Mouse (Mus musculus): Measurements from ENCODE around the gene Cep70. TPM values are rescaled to one million over a fixed set of nuclear protein-coding genes. Genes with fewer than 3 reads are reported as not detected.

The Cep70 gene
- polyA plus RNA-seq, 1 experiment from 2014 or later = 53.2 TPM

DNA sequence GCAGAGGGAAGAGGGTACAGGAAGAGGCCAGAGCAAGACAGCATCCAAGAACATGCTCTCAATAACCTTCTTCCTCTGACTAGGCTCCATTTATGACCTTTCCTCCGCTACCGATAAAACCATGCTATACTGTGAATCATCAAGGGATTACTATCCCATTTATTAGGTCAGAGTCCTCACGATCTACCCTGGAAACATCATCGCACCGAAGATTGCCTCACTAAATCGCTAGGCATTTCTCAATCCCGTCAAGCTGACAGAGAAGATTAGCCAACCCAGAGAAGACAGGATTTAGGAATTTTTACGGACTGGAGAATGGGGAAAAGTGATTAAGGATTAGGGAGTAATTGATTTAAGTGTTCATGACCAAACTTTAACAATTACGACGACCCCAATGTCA lies 4.9 kb upstream of the Cep70 start:
- DNase-seq (ENCODE audit: low spot score) (no peak), ATAC-seq (replicated peaks; ENCODE audit: insufficient number of reproducible peaks, low FRiP score, low TSS enrichment, low read depth) (no peak)
- 83% methylated on average over 10 of the region's 10 CpGs for WGBS
- H3K27me3 ChIP-seq (ENCODE audit: control insufficient read depth, insufficient read depth, low read length) = no peaks in the 10 kb centered on the region
- H3K9me3 ChIP-seq (replicated peaks; ENCODE audit: control insufficient read depth, low read length) = no peaks in the 10 kb centered on the region
- H3K4me2 ChIP-seq (ENCODE audit: low read depth, low read length) = no peak overlapping the region
- H3K4me3 ChIP-seq (ENCODE audit: low read depth, low read length) = no peak overlapping the region
- no peak overlapping the region for H3K27ac ChIP-seq (replicated peaks; ENCODE audit: low read depth, low read length)
- no peaks in the 10 kb centered on the region for H3K4me1 ChIP-seq (ENCODE audit: control insufficient read depth, insufficient read depth, low read length)
- no peaks in the 10 kb centered on the region for H3K36me3 ChIP-seq (replicated peaks; ENCODE audit: control insufficient read depth, insufficient read depth, low read depth, low read length)
- H3K9ac ChIP-seq (replicated peaks; ENCODE audit: low read length) = no peak overlapping the region

DNA sequence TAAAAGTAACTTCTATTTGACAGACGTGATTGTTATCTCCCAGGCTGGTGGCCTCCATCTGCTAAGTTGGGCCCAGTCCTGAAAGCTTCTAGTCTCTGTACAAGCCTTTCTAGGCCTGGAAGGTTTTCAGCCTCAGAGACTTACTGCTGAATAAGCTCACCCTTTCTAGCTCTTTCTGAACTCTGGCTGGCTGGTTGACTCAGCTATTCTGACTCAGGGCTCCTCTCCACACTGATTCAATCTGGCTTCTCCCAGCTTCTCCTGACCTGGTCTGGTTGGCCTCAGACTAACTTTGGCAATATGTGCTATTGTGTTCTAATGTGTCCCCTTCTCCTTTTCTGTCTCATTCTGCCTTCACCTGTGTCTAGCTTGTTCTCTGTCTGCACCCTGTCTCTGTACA lies 3.9 kb upstream of the Cep70 start:
- DNase-seq (ENCODE audit: low spot score) (no peak), ATAC-seq (replicated peaks; ENCODE audit: insufficient number of reproducible peaks, low FRiP score, low TSS enrichment, low read depth) (no peak)
- H3K4me2 ChIP-seq (ENCODE audit: low read depth, low read length) = no peak overlapping the region
- no peaks in the 10 kb centered on the region for H3K27me3 ChIP-seq (ENCODE audit: control insufficient read depth, insufficient read depth, low read length)
- no peaks in the 10 kb centered on the region for H3K36me3 ChIP-seq (replicated peaks; ENCODE audit: control insufficient read depth, insufficient read depth, low read depth, low read length)
- H3K9ac ChIP-seq (replicated peaks; ENCODE audit: low read length) = no peak overlapping the region
- 65% methylated on average over 1 of the region's 1 CpGs for WGBS
- H3K27ac ChIP-seq (replicated peaks; ENCODE audit: low read depth, low read length) = no peak overlapping the region
- H3K9me3 ChIP-seq (replicated peaks; ENCODE audit: control insufficient read depth, low read length) = no peaks in the 10 kb centered on the region
- H3K4me1 ChIP-seq (ENCODE audit: control insufficient read depth, insufficient read depth, low read length) = no peaks in the 10 kb centered on the region
- no peak overlapping the region for H3K4me3 ChIP-seq (ENCODE audit: low read depth, low read length)

DNA sequence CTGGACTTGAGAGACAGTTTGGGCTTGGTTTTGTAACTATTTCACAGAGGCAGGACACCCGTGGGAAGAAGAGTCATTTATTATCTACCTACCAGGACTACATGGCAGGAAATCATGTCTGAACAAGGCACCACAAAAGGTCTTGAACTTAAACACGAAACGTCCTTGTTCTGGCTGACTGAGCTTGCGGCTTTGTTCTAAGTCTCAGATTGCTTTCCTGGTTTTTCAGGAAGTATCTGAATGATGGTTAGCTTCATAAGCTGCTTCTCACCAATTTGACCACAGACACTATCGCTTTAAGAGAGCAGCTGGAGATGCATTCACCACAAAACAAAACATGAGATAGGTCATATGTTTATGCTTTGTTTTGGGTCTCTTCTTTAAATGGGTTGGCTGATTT lies 2.6 kb upstream of the Cep70 start:
- Histone ChIP-seq H3K9ac (replicated peaks; ENCODE audit: low read length) (no peak overlapping the region), H3K4me3 (ENCODE audit: low read depth, low read length) (no peak overlapping the region), H3K4me1 (ENCODE audit: control insufficient read depth, insufficient read depth, low read length) (no peaks in the 10 kb centered on the region), H3K9me3 (replicated peaks; ENCODE audit: control insufficient read depth, low read length) (no peaks in the 10 kb centered on the region), H3K36me3 (replicated peaks; ENCODE audit: control insufficient read depth, insufficient read depth, low read depth, low read length) (no peaks in the 10 kb centered on the region), H3K4me2 (ENCODE audit: low read depth, low read length) (no peak overlapping the region), H3K27me3 (ENCODE audit: control insufficient read depth, insufficient read depth, low read length) (no peaks in the 10 kb centered on the region), H3K27ac (replicated peaks; ENCODE audit: low read depth, low read length) (no peak overlapping the region)
- DNase-seq (ENCODE audit: low spot score) (no peak), ATAC-seq (replicated peaks; ENCODE audit: insufficient number of reproducible peaks, low FRiP score, low TSS enrichment, low read depth) (no peak)
- WGBS = 81% methylated on average over 5 of the region's 5 CpGs

DNA sequence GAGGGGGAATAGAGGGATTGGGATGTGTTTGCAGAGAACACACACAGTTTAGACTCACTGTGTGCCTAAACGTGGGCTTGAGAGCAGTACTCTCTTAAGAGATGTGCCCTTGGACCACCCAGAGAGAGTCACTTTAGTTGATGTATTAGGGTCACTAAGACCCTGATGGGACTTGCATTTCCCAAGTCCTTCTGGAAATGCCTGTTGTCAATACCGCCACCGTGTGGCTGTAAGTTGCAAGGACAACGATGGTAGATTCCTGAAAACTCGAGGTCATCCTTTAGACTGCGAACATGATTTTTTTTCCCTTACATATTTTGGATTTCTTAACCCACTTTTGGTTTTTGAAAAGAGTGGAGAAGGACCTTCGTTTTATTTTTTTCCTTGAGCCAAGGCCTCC lies 1.1 kb upstream of the Cep70 start:
- Histone ChIP-seq H3K27me3 (ENCODE audit: control insufficient read depth, insufficient read depth, low read length) (no peaks in the 10 kb centered on the region), H3K4me2 (ENCODE audit: low read depth, low read length) (no peak overlapping the region), H3K36me3 (replicated peaks; ENCODE audit: control insufficient read depth, insufficient read depth, low read depth, low read length) (no peaks in the 10 kb centered on the region), H3K9me3 (replicated peaks; ENCODE audit: control insufficient read depth, low read length) (no peaks in the 10 kb centered on the region), H3K27ac (replicated peaks; ENCODE audit: low read depth, low read length) (no peak overlapping the region), H3K4me3 (ENCODE audit: low read depth, low read length) (no peak overlapping the region), H3K9ac (replicated peaks; ENCODE audit: low read length) (no peak overlapping the region), H3K4me1 (ENCODE audit: control insufficient read depth, insufficient read depth, low read length) (no peaks in the 10 kb centered on the region)
- DNase-seq (ENCODE audit: low spot score) (peak; percentile 83), ATAC-seq (replicated peaks; ENCODE audit: insufficient number of reproducible peaks, low FRiP score, low TSS enrichment, low read depth) (0 out of 2 replicates have a peak, but pooled peaks have one; percentile 6)
- WGBS = 4% methylated on average over 7 of the region's 7 CpGs

DNA sequence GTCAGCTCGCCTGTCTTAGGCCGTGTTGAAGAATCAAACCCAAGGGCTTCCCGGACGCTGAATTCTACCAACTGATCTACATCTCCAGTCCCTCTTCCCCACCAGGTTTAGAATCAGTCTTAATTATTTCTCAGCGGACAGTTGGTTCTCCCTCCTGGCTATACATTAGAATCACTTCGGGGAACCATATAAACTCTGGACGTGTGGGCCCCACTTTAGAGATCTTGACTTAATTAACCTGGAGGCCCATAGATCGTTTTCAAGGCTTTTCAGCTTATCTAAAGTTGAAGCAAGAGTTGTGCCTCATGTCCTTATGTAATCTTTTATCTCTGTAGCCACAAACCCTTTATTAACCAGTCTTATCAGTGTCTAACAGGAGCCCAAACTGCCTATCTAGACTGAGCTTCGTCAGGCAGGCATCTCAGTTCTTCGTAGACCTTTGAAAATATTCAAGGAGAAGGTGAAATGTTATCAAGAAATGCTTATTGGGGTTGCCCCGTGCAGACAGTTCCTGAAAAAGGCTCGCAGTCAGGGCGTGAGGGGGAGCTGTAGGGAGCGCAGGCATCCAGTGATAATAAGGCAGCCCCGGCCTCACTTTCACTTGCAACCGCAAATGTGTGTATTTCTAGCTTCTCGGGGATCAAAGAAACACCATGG lies 506 bp upstream of the Cep70 start:
- WGBS = 8% methylated on average over 17 of the region's 17 CpGs
- no peak overlapping the region for H3K27ac ChIP-seq (replicated peaks; ENCODE audit: low read depth, low read length)
- no peaks in the 10 kb centered on the region for H3K36me3 ChIP-seq (replicated peaks; ENCODE audit: control insufficient read depth, insufficient read depth, low read depth, low read length)
- DNase-seq (ENCODE audit: low spot score) (no peak), ATAC-seq (replicated peaks; ENCODE audit: insufficient number of reproducible peaks, low FRiP score, low TSS enrichment, low read depth) (peak; percentile 79)
- H3K9me3 ChIP-seq (replicated peaks; ENCODE audit: control insufficient read depth, low read length) = no peaks in the 10 kb centered on the region
- no peaks in the 10 kb centered on the region for H3K4me1 ChIP-seq (ENCODE audit: control insufficient read depth, insufficient read depth, low read length)
- H3K27me3 ChIP-seq (ENCODE audit: control insufficient read depth, insufficient read depth, low read length) = no peaks in the 10 kb centered on the region
- peak overlapping the region; percentile 34 for H3K4me2 ChIP-seq (ENCODE audit: low read depth, low read length)
- peak overlapping the region; percentile 60; the same call in 1 of the 2 replicates for H3K9ac ChIP-seq (replicated peaks; ENCODE audit: low read length)
- peak overlapping the region; percentile 57 for H3K4me3 ChIP-seq (ENCODE audit: low read depth, low read length)

DNA sequence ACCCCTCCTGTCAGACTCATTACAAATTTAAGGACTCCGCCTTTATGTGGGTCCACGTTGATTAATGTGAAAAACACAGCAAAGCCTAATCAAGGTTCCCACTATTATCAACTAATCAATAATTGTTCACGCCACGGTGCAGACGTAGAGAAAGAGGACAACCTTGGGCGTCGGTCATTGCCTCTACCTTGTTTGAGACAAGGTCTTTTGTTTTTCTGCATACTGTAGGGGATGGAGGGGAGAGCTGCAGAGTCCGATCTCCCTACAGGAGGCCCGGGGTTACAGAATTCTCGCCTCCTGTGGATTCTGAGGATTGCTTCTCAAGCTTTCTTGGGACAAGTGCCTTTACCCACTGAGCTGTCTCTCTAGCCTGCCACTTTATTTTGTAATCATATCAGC lies 727 bp downstream of the Cep70 start:
- Histone ChIP-seq H3K36me3 (replicated peaks; ENCODE audit: control insufficient read depth, insufficient read depth, low read depth, low read length) (no peaks in the 10 kb centered on the region), H3K4me3 (ENCODE audit: low read depth, low read length) (peak overlapping the region; percentile 57), H3K27ac (replicated peaks; ENCODE audit: low read depth, low read length) (no peak overlapping the region), H3K9me3 (replicated peaks; ENCODE audit: control insufficient read depth, low read length) (no peaks in the 10 kb centered on the region), H3K9ac (replicated peaks; ENCODE audit: low read length) (peak overlapping the region; percentile 60), H3K4me1 (ENCODE audit: control insufficient read depth, insufficient read depth, low read length) (no peaks in the 10 kb centered on the region), H3K27me3 (ENCODE audit: control insufficient read depth, insufficient read depth, low read length) (no peaks in the 10 kb centered on the region), H3K4me2 (ENCODE audit: low read depth, low read length) (peak overlapping the region; percentile 54)
- ATAC-seq (replicated peaks; ENCODE audit: insufficient number of reproducible peaks, low FRiP score, low TSS enrichment, low read depth) (peak; percentile 25; the same call in 1 of the 2 replicates), DNase-seq (ENCODE audit: low spot score) (no peak)
- 1% methylated on average over 10 of the region's 10 CpGs for WGBS

DNA sequence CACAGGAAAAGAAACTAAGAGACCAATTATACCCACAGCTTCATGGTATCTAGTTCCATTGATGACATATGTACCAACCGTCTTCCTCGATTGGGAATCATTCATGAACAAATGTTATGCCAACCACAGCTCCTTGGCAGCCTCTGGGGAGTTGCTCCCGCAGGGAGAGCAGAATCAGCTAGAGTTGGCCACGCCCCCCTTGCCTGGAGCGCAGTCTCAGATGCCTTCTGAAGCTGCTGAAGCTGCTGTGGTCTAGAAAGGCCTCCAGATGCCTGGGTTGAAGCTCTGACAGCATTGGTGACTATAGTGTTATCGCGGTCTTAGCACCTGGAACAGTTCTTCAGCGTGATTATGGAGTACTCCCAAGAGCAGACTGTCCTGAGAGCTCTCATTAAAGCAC lies 5.1 kb downstream of the Cep70 start:
- no peak overlapping the region for H3K4me2 ChIP-seq (ENCODE audit: low read depth, low read length)
- no peaks in the 10 kb centered on the region for H3K4me1 ChIP-seq (ENCODE audit: control insufficient read depth, insufficient read depth, low read length)
- ATAC-seq (replicated peaks; ENCODE audit: insufficient number of reproducible peaks, low FRiP score, low TSS enrichment, low read depth) (no peak), DNase-seq (ENCODE audit: low spot score) (no peak)
- no peaks in the 10 kb centered on the region for H3K9me3 ChIP-seq (replicated peaks; ENCODE audit: control insufficient read depth, low read length)
- no peaks in the 10 kb centered on the region for H3K36me3 ChIP-seq (replicated peaks; ENCODE audit: control insufficient read depth, insufficient read depth, low read depth, low read length)
- 64% methylated on average over 8 of the region's 8 CpGs for WGBS
- H3K27ac ChIP-seq (replicated peaks; ENCODE audit: low read depth, low read length) = no peak overlapping the region
- no peak overlapping the region for H3K4me3 ChIP-seq (ENCODE audit: low read depth, low read length)
- no peaks in the 10 kb centered on the region for H3K27me3 ChIP-seq (ENCODE audit: control insufficient read depth, insufficient read depth, low read length)
- H3K9ac ChIP-seq (replicated peaks; ENCODE audit: low read length) = no peak overlapping the region

DNA sequence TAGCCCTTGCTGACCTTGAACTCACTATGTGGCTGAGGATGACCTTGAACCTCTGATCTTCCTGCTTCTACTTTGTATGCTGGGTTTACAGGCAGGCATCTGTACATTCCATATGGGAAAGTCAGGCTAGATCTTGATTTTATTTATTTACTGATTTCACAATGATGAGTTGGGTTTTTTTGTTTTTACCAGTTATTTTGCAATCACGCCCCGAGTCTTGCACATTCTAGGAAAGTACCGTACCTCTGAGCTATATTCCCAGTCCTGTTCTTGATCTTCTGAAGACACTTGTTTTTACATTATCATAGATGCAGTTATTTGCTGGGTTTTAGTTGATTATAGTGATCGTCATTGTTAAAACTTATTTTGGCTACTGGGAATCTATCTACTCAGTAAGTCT lies 5.7 kb downstream of the Cep70 start:
- Histone ChIP-seq H3K9me3 (replicated peaks; ENCODE audit: control insufficient read depth, low read length) (no peaks in the 10 kb centered on the region), H3K4me3 (ENCODE audit: low read depth, low read length) (no peak overlapping the region), H3K27me3 (ENCODE audit: control insufficient read depth, insufficient read depth, low read length) (no peaks in the 10 kb centered on the region), H3K9ac (replicated peaks; ENCODE audit: low read length) (no peak overlapping the region), H3K4me1 (ENCODE audit: control insufficient read depth, insufficient read depth, low read length) (no peaks in the 10 kb centered on the region), H3K27ac (replicated peaks; ENCODE audit: low read depth, low read length) (no peak overlapping the region), H3K4me2 (ENCODE audit: low read depth, low read length) (no peak overlapping the region), H3K36me3 (replicated peaks; ENCODE audit: control insufficient read depth, insufficient read depth, low read depth, low read length) (no peaks in the 10 kb centered on the region)
- ATAC-seq (replicated peaks; ENCODE audit: insufficient number of reproducible peaks, low FRiP score, low TSS enrichment, low read depth) = no peak
- WGBS = 95% methylated on average over 4 of the region's 4 CpGs
- DNase-seq (ENCODE audit: low spot score) = no peak
